Mouse (Mus musculus) embryonic fibroblast, embryonic 13.5 days (primary cell): ENCODE measurements at regions not wholly inside any gene's neighbourhood (a gene's known extent, or its start where the extent isn't known, plus 50 kb on each side); places are given as distances from the start of the nearest gene placed in this dataset.

ENCODE experiments used
- CTCF ChIP-seq: IDR thresholded peaks from 2 replicates; pipeline ENCODE4 v1.5.1; 2011; ENCODE audit warnings: mild to moderate bottlenecking, control low read depth, low read length, moderate library complexity, borderline replicate concordance; ENCODE audit not compliant: insufficient read depth
- POLR2A ChIP-seq: IDR thresholded peaks from 2 replicates; pipeline ENCODE4 v1.6.1; 2011; ENCODE audit warnings: low read depth, mild to moderate bottlenecking, control low read depth, low read length, moderate library complexity

DNA sequence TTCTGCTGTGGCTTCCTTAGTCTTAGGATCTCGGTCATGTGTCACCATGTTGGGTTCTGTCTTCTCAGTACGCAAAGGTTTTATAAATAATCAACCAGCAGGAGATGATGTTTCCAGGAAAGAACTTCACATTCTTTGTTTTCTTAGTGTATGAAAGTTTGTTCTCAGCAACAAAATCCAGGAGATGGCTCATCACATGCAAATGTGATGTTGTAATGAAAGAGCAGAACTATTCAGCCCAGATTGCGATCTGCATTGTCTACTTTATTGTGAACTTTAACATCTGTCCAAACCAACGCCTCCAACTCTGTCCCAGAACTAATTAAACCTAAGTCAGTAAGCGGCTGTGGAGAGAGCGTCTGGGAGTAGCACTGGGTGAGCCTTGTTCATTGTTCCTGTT, 50.7 kb upstream of the Arhgap42 start:
- no peak for TF ChIP-seq CTCF
- no peak for TF ChIP-seq POLR2A
